Comparison of ENCODE assay signal across 16 mouse cellular contexts in the genomic region with DNA sequence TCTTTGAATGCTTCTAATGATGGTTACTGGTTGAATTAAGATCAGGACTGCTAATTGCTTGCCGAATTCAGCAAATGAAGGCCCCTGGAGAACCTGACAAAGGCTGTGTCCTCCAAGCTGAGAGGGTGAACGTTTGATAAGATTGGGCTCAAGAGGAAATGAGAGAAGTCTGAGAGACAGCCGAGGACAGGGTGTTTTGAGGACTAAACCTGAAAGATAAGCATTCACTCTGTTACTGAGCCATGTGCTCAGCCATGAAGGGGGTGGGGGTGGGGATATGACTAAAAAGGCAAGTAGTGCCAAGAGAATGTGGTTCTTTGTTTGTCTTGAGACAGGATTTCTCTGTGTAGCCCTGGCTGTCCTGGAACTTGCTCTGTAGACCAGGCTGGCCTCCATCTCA. TPM values are rescaled to one million over a fixed set of nuclear protein-coding genes. Genes with fewer than 3 reads are reported as not detected.
DNase-seq lines count a peak whose midpoint lies in the region; ATAC-seq lines count a peak whose summit lies in the region.
"Had no signal": no experiment of that assay in that cellular context is flagged by ENCODE, and none has a peak within 500 bp of the region (broad histone marks: within the 10 kb centered on the region; RNA-seq: fewer than 3 reads in every experiment).

No protein-coding gene starts in this region.

- H3K27me3 ChIP-seq in heart, embryonic 13.5 days (replicated peaks): no peaks in the 10 kb centered on the region; the same call in 1 of the 2 replicates
- H3K27me3 ChIP-seq in neural tube, embryonic 13.5 days: no peaks in the 10 kb centered on the region
- no peaks in the 10 kb centered on the region for H3K27me3 ChIP-seq in neural tube, embryonic 15.5 days (replicated peaks)
- H3K27me3 ChIP-seq: embryonic facial prominence, embryonic 12.5 days had no signal

- no peaks in the 10 kb centered on the region for H3K9me3 ChIP-seq in heart, embryonic 13.5 days
- no peaks in the 10 kb centered on the region for H3K9me3 ChIP-seq in neural tube, embryonic 13.5 days
- no peaks in the 10 kb centered on the region for H3K9me3 ChIP-seq in neural tube, embryonic 15.5 days (replicated peaks)
- H3K9me3 ChIP-seq: embryonic facial prominence, embryonic 12.5 days had no signal

- H3K4me3 ChIP-seq in heart, embryonic 13.5 days: no peak overlapping the region
- no peak overlapping the region for H3K4me3 ChIP-seq in neural tube, embryonic 13.5 days
- H3K4me3 ChIP-seq in neural tube, embryonic 15.5 days (replicated peaks): no peak overlapping the region
- H3K4me3 ChIP-seq: embryonic facial prominence, embryonic 12.5 days had no signal

- peak overlapping the region; percentile 65 for H3K4me2 ChIP-seq in heart, embryonic 13.5 days
- H3K4me2 ChIP-seq in neural tube, embryonic 13.5 days: peak overlapping the region; percentile 37; the same call in 1 of the 2 replicates
- no peak overlapping the region for H3K4me2 ChIP-seq in neural tube, embryonic 15.5 days

- DNase-seq in heart, adult 18-20 months: no peak
- no peak for DNase-seq in frontal cortex, postnatal 36 days (ENCODE audit: low spot score in 2 of 2)
- no peak for DNase-seq in layer of hippocampus, postnatal 25 days (ENCODE audit: extremely low spot score in 1 of 2, low spot score in 1 of 2)

- ATAC-seq in heart, embryonic 13.5 days (ENCODE audit: extremely low read depth, insufficient number of reproducible peaks, low FRiP score, low TSS enrichment): no peak
- no peak for ATAC-seq in neural tube, embryonic 13.5 days (ENCODE audit: low read depth)
- ATAC-seq in neural tube, embryonic 15.5 days (ENCODE audit: low FRiP score): no peak
- ATAC-seq in common myeloid progenitor, adult 5-6 weeks (replicated peaks; ENCODE audit: low read depth, poor library complexity, severe bottlenecking): peak; percentile 73
- peak; percentile 79 for ATAC-seq in megakaryocyte-erythroid progenitor cell, adult 5-6 weeks (replicated peaks; ENCODE audit: low FRiP score, low TSS enrichment, poor library complexity, severe bottlenecking)
- ATAC-seq: activated CD4-positive, CD25-positive, alpha-beta regulatory T cell, adult 4 months; forebrain, embryonic 16.5 days had no signal

- 12% methylated on average over 3 of the region's 3 CpGs for WGBS in heart, embryonic 13.5 days
- WGBS in neural tube, embryonic 13.5 days: 66% methylated on average over 3 of the region's 3 CpGs
- 59% methylated on average over 3 of the region's 3 CpGs for WGBS in neural tube, embryonic 15.5 days

- no peak overlapping the region for H3K9ac ChIP-seq in heart, embryonic 13.5 days
- no peak overlapping the region for H3K9ac ChIP-seq in neural tube, embryonic 13.5 days
- no peak overlapping the region for H3K9ac ChIP-seq in neural tube, embryonic 15.5 days (replicated peaks)
- H3K9ac ChIP-seq: embryonic facial prominence, embryonic 12.5 days had no signal

- no peaks in the 10 kb centered on the region for H3K36me3 ChIP-seq in heart, embryonic 13.5 days
- no peaks in the 10 kb centered on the region for H3K36me3 ChIP-seq in neural tube, embryonic 13.5 days
- no peaks in the 10 kb centered on the region for H3K36me3 ChIP-seq in neural tube, embryonic 15.5 days
- H3K36me3 ChIP-seq: embryonic facial prominence, embryonic 12.5 days had no signal

- H3K4me1 ChIP-seq in heart, embryonic 13.5 days: peaks cover 8% of the 10 kb centered on the region
- 0 out of 2 replicates have a peak, but pooled peaks cover 4% of the 10 kb centered on the region for H3K4me1 ChIP-seq in neural tube, embryonic 13.5 days (replicated peaks)
- 0 out of 2 replicates have a peak, but pooled peaks cover 6% of the 10 kb centered on the region for H3K4me1 ChIP-seq in neural tube, embryonic 15.5 days
- H3K4me1 ChIP-seq: embryonic facial prominence, embryonic 12.5 days had no signal

- H3K27ac ChIP-seq in heart, embryonic 13.5 days (replicated peaks): no peak overlapping the region
- H3K27ac ChIP-seq in neural tube, embryonic 13.5 days (replicated peaks): no peak overlapping the region
- H3K27ac ChIP-seq in neural tube, embryonic 15.5 days (replicated peaks): no peak overlapping the region
- H3K27ac ChIP-seq: embryonic facial prominence, embryonic 12.5 days had no signal

RNA-seq across cellular contexts. Expression of a gene that starts 12.3 kb away (rescaled TPM):
- polyA plus RNA-seq in heart, embryonic 13.5 days (2015; fragmentation: Nextera tagmentation; extraction: Ambion mirVana): 17.8 and 19.5 TPM in 2 replicates
- 1 to 10 TPM; 4.7 to 5.3 TPM for total RNA-seq in heart, adult 18-20 months (2021)
- polyA plus RNA-seq in neural tube, embryonic 13.5 days (2015; fragmentation: Nextera tagmentation; extraction: Ambion mirVana): 16.0 and 17.2 TPM in 2 replicates
- polyA plus RNA-seq in neural tube, embryonic 15.5 days (2015; fragmentation: Nextera tagmentation; extraction: Ambion mirVana): 10.4 and 15.2 TPM in 2 replicates
- total RNA-seq in common myeloid progenitor, adult 5-6 weeks (2017): 39.7 and 58.2 TPM in 2 replicates
- total RNA-seq in megakaryocyte-erythroid progenitor cell, adult 5-6 weeks (2014; fragmentation: Nextera tagmentation): 58.2 and 61.3 TPM in 2 replicates
- 46.7 and 58.8 TPM in 2 replicates for total RNA-seq in megakaryocyte-erythroid progenitor cell, adult 5-6 weeks (2017)
- 1 to 10 TPM; 4.3 to 5.6 TPM for total RNA-seq in layer of hippocampus, postnatal 25 days (2021)

RNA-seq across cellular contexts. Expression of a gene that starts 13.7 kb away (rescaled TPM):
- polyA plus RNA-seq in heart, embryonic 13.5 days (2015; fragmentation: Nextera tagmentation; extraction: Ambion mirVana): 0.74 and 1.5 TPM in 2 replicates
- not detected for total RNA-seq in heart, adult 18-20 months (2021)
- 1.3 and 2.4 TPM in 2 replicates for polyA plus RNA-seq in neural tube, embryonic 13.5 days (2015; fragmentation: Nextera tagmentation; extraction: Ambion mirVana)
- 1.3 TPM in 2 replicates for polyA plus RNA-seq in neural tube, embryonic 15.5 days (2015; fragmentation: Nextera tagmentation; extraction: Ambion mirVana)
- 47.0 and 48.3 TPM in 2 replicates for total RNA-seq in common myeloid progenitor, adult 5-6 weeks (2017)
- total RNA-seq in megakaryocyte-erythroid progenitor cell, adult 5-6 weeks (2014; fragmentation: Nextera tagmentation): 306 TPM in 1 of 2 replicates, not detected in the other
- total RNA-seq in megakaryocyte-erythroid progenitor cell, adult 5-6 weeks (2017): 9.3 and 29.3 TPM in 2 replicates
- total RNA-seq in layer of hippocampus, postnatal 25 days (2021): not detected
- total RNA-seq: layer of hippocampus, adult 8-10 months; left cerebral cortex, postnatal 4 days had no signal
- polyA plus RNA-seq: activated CD4-positive, CD25-positive, alpha-beta regulatory T cell, adult 4 months; forebrain, embryonic 16.5 days; kidney, adult 2 months; small intestine, adult 2 months had no signal

RNA-seq across cellular contexts. Expression of a gene that starts 30.5 kb away (rescaled TPM):
- 59.9 and 61.4 TPM in 2 replicates for polyA plus RNA-seq in heart, embryonic 13.5 days (2015; fragmentation: Nextera tagmentation; extraction: Ambion mirVana)
- total RNA-seq in heart, adult 18-20 months (2021): 10 to 100 TPM; 23.4 to 25.3 TPM
- polyA plus RNA-seq in neural tube, embryonic 13.5 days (2015; fragmentation: Nextera tagmentation; extraction: Ambion mirVana): 56.0 and 58.9 TPM in 2 replicates
- polyA plus RNA-seq in neural tube, embryonic 15.5 days (2015; fragmentation: Nextera tagmentation; extraction: Ambion mirVana): 68.3 and 73.2 TPM in 2 replicates
- total RNA-seq in common myeloid progenitor, adult 5-6 weeks (2017): 21.8 and 23.6 TPM in 2 replicates
- 32.9 and 61.1 TPM in 2 replicates for total RNA-seq in megakaryocyte-erythroid progenitor cell, adult 5-6 weeks (2014; fragmentation: Nextera tagmentation)
- total RNA-seq in megakaryocyte-erythroid progenitor cell, adult 5-6 weeks (2017): 27.6 and 47.6 TPM in 2 replicates
- 1 to 10 TPM; 8.7 to 9.1 TPM for total RNA-seq in layer of hippocampus, postnatal 25 days (2021)

RNA-seq across cellular contexts. Expression of a gene that starts 51.0 kb away (rescaled TPM):
- polyA plus RNA-seq in heart, embryonic 13.5 days (2015; fragmentation: Nextera tagmentation; extraction: Ambion mirVana): not detected in 2 replicates
- total RNA-seq in heart, adult 18-20 months (2021): not detected
- not detected in 2 replicates for polyA plus RNA-seq in neural tube, embryonic 13.5 days (2015; fragmentation: Nextera tagmentation; extraction: Ambion mirVana)
- 0.20 TPM in 1 of 2 replicates, not detected in the other for polyA plus RNA-seq in neural tube, embryonic 15.5 days (2015; fragmentation: Nextera tagmentation; extraction: Ambion mirVana)
- total RNA-seq in common myeloid progenitor, adult 5-6 weeks (2017): not detected in 2 replicates
- not detected in 2 replicates for total RNA-seq in megakaryocyte-erythroid progenitor cell, adult 5-6 weeks (2014; fragmentation: Nextera tagmentation)
- not detected in 2 replicates for total RNA-seq in megakaryocyte-erythroid progenitor cell, adult 5-6 weeks (2017)
- 10 to 100 TPM; 65.0 to 68.7 TPM for total RNA-seq in layer of hippocampus, postnatal 25 days (2021)
- total RNA-seq: left cerebral cortex, postnatal 4 days had no signal
- polyA plus RNA-seq: activated CD4-positive, CD25-positive, alpha-beta regulatory T cell, adult 4 months; embryonic facial prominence, embryonic 12.5 days; forebrain, embryonic 16.5 days; lung, embryonic 16.5 days; small intestine, adult 2 months had no signal

Comparison
In these comparisons a context has a peak if more than half of its experiments do, and no peak if none do; other contexts are left out.
1. ATAC-seq: peak in common myeloid progenitor, adult 5-6 weeks (single experiment) and megakaryocyte-erythroid progenitor cell, adult 5-6 weeks (single experiment); none in heart, embryonic 13.5 days (single experiment), neural tube, embryonic 13.5 days (single experiment) and neural tube, embryonic 15.5 days (single experiment).